Mouse (Mus musculus) neural tube, embryonic 11.5 days (tissue): ENCODE results near the gene Cdk14. TPM values are rescaled to one million over a fixed set of nuclear protein-coding genes. Genes with fewer than 3 reads are reported as not detected.

Experiments
- ATAC-seq: fragments of 200-750 bp; cut with Nextera tagmentation; 2 replicates; pipeline ENCODE4 v1.8.0; 2017; ENCODE audit warnings: moderate number of reproducible peaks, mild to moderate bottlenecking, moderate TSS enrichment, moderate library complexity; ENCODE audit not compliant: insufficient read depth, low FRiP score, low TSS enrichment
- DNase-seq: peaks from one replicate; pipeline ENCODE4 v3.0.0-alpha.2; 2015; ENCODE audit warnings: low spot score
- H3K27ac ChIP-seq: fragments of 300-500 bp; sonication (generic); 2 replicates; pipeline ENCODE4 v1.5.1; 2014; ENCODE audit warnings: low read depth, mild to moderate bottlenecking, low read length
- H3K27me3 ChIP-seq: fragments of 300-500 bp; sonication (generic); 2 replicates; pipeline ENCODE4 v1.6.1; 2014; ENCODE audit warnings: mild to moderate bottlenecking, low read length, mixed read lengths; ENCODE audit not compliant: control insufficient read depth, insufficient read depth
- H3K36me3 ChIP-seq: fragments of 300-500 bp; sonication (generic); 2 replicates; pipeline ENCODE4 v1.6.1; 2014; ENCODE audit warnings: mild to moderate bottlenecking, low read length, moderate library complexity, mixed read lengths; ENCODE audit not compliant: control insufficient read depth, insufficient read depth
- H3K4me1 ChIP-seq: fragments of 300-500 bp; sonication (generic); 2 replicates; pipeline ENCODE4 v1.6.1; 2014; ENCODE audit warnings: low read length, mixed read lengths; ENCODE audit not compliant: control insufficient read depth, insufficient read depth
- H3K4me2 ChIP-seq: fragments of 300-500 bp; sonication (generic); 2 replicates; pipeline ENCODE4 v1.6.1; 2014; ENCODE audit warnings: low read depth, mild to moderate bottlenecking, moderate library complexity
- H3K4me3 ChIP-seq: fragments of 300-500 bp; sonication (generic); 2 replicates; pipeline ENCODE4 v1.5.1; 2014; ENCODE audit warnings: low read depth, low read length
- H3K9ac ChIP-seq: fragments of 300-500 bp; sonication (generic); 2 replicates; pipeline ENCODE4 v1.6.1; 2014; ENCODE audit warnings: mild to moderate bottlenecking, low read length
- H3K9me3 ChIP-seq: fragments of 300-500 bp; sonication (generic); 2 replicates; pipeline ENCODE4 v1.6.1; 2016; ENCODE audit warnings: low read length; ENCODE audit not compliant: control insufficient read depth
- WGBS: fragments of 180-500 bp; shearing (Covaris S2); extraction: QIAGEN DNeasy Blood & Tissue Kit; methylation state at CpG from one replicate; pipeline ENCODE4 v1.1.7; 2014; 5-methylcytosine and 5-hydroxymethylcytosine counted together
- polyA plus RNA-seq: library from polyadenylated mRNA; unstranded; fragments of >200 nt; fragmentation: Nextera tagmentation; extraction: Ambion mirVana; gene quantifications from 2 replicates; pipeline ENCODE4 v1.2.1, GENCODE M21; 2014

Cdk14 gene
- polyA plus RNA-seq, 1 experiment from 2014 or later, result 29.5 TPM

- 90% methylated on average over 5 of the region's 5 CpGs for WGBS
- H3K4me3 ChIP-seq, result no peak overlapping the region
- H3K4me1 ChIP-seq, result no peaks in the 10 kb centered on the region
- no peak for ATAC-seq
- no peak for DNase-seq
- no peaks in the 10 kb centered on the region for H3K9me3 ChIP-seq
- H3K27ac ChIP-seq, result no peak overlapping the region
- H3K4me2 ChIP-seq, result no peak overlapping the region
- H3K27me3 ChIP-seq, result no peaks in the 10 kb centered on the region
- no peak overlapping the region for H3K9ac ChIP-seq
- H3K36me3 ChIP-seq, result no peaks in the 10 kb centered on the region
Measured at GRCm38 (mm10) chr5:5139855-5140254, 280.3 kb downstream of the Cdk14 start.

GRCm38 (mm10) chr5:5134905-5135511 lies 285.1 kb downstream of the Cdk14 start:
- 81% methylated on average over 13 of the region's 13 CpGs for WGBS
- Histone ChIP-seq H3K9ac (no peak overlapping the region), H3K27me3 (no peaks in the 10 kb centered on the region), H3K4me3 (no peak overlapping the region), H3K27ac (no peak overlapping the region), H3K4me2 (no peak overlapping the region), H3K9me3 (no peaks in the 10 kb centered on the region), H3K4me1 (no peaks in the 10 kb centered on the region), H3K36me3 (no peaks in the 10 kb centered on the region)
- ATAC-seq (no peak), DNase-seq (no peak)

DNA sequence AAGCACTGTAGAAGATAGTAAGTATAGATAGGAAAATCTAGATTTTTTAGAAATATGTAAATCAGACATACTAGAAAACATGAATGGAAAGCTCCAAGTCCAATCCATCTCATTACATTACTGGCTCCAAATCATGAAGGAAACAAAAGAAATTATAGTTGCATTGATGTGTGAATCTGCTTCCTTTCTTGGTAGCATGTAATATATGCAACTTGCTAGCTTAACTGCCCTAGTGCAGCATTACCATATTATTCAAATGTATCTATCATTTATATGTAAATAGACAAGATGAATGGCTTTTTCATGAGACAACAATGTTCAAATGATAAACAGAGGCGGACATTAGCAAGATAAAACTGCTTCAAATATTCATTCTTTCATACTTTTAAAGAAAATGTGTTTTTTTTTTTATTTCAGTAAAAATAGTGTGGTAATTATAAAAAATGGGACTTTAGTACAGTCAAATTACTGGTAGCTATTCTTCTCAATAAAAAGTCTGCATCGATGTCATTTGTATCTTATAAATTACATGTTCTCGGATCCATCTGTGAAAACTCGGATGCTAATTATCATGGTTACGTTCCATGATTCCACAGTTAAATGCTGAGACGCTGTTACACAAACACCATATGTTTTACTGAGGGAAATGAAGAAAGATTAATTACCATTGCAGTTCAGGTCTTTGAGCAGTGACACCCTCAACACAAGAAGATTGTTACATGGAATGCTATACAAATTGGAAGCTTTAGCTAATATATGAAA lies 285.8 kb downstream of the Cdk14 start:
- DNase-seq, result no peak
- Histone ChIP-seq H3K27me3 (no peaks in the 10 kb centered on the region), H3K9me3 (no peaks in the 10 kb centered on the region), H3K4me1 (no peaks in the 10 kb centered on the region), H3K36me3 (no peaks in the 10 kb centered on the region), H3K4me3 (no peak overlapping the region), H3K9ac (no peak overlapping the region), H3K27ac (no peak overlapping the region), H3K4me2 (no peak overlapping the region)
- ATAC-seq, result no peak
- 62% methylated on average over 6 of the region's 6 CpGs for WGBS

DNA sequence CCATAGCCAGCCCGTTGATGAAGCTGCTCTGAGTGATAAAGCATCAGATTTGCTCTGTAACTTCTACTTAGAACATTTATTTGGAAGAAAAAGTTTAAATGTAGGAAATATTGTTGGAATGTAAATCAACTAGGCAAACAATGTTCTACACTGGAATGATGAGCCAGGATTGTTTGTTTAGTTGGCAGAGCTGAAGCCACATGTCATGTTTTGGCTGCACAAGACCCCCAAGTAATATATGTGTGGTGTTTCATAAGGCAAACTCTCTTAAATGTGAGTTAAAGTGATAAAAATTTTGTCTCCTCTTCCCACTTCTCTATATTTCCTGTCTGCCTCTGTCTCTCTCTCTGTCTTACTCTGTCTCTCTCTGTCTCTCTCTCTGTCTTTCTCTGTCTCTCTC lies 291.3 kb downstream of the Cdk14 start:
- 94% methylated on average over 1 of the region's 1 CpGs for WGBS
- no peaks in the 10 kb centered on the region for H3K27me3 ChIP-seq
- no peak overlapping the region for H3K4me3 ChIP-seq
- H3K9ac ChIP-seq, result no peak overlapping the region
- no peak for ATAC-seq
- no peaks in the 10 kb centered on the region for H3K4me1 ChIP-seq
- H3K4me2 ChIP-seq, result no peak overlapping the region
- no peak overlapping the region for H3K27ac ChIP-seq
- DNase-seq, result no peak
- H3K9me3 ChIP-seq, result no peaks in the 10 kb centered on the region
- H3K36me3 ChIP-seq, result no peaks in the 10 kb centered on the region

DNA sequence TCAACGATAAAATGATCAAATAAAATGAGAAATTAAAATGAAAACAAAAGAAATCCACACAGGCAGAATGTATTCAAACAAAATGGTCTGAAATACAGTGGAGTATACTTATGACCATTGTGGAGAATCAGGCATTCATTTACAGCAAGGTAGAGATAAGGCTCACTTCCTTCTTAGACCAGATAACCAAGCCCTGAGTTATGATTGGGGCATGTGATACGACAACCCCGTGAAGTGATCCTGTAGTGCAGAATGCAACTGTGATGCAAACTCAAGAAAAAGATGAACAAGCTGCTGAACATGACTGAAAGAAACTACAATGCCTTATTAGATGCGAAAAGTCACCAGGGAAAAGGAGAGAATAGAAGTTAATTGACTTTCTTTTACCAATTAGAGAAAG lies 295.5 kb downstream of the Cdk14 start:
- no peak overlapping the region for H3K27ac ChIP-seq
- no peak overlapping the region for H3K4me2 ChIP-seq
- no peak overlapping the region for H3K4me3 ChIP-seq
- ATAC-seq, result no peak
- H3K9me3 ChIP-seq, result no peaks in the 10 kb centered on the region
- H3K36me3 ChIP-seq, result no peaks in the 10 kb centered on the region
- WGBS, result 91% methylated on average over 4 of the region's 4 CpGs
- no peak for DNase-seq
- H3K9ac ChIP-seq, result no peak overlapping the region
- no peaks in the 10 kb centered on the region for H3K4me1 ChIP-seq
- H3K27me3 ChIP-seq, result no peaks in the 10 kb centered on the region

DNA sequence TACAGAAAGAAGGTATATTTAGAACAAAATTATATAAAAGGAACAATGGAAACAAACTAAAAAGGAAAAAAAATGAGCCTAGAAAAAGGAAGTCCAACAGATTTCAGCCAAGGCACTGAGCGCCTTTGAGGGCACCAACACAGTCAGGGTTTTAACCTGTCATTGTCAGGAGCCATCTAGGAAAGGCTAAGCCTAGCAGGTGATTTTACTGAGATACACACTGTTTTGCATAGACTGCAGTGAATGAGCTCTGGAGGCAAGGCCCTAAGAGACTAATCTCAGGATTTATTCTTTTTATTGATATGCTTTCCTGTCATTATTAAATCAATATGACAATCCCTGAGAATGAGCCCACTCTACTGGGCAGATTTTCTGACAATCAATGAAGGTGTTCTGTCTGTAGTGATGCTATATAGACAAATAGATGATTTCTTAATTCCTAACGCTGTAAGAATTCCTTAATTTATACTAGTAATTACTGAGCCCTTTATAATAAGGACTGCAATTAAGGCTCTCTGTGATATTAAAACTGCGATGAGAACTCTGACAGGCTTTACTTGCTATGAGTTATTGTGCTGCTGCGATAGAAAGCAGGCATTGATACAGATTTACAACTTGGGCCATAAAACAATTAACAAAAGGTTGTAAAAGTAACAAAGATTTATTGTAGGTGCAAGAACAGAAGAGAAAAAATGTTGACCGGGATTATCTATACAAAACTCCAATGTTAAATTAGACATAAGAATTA lies 303.2 kb downstream of the Cdk14 start:
- no peaks in the 10 kb centered on the region for H3K27me3 ChIP-seq
- no peaks in the 10 kb centered on the region for H3K36me3 ChIP-seq
- no peak overlapping the region for H3K4me2 ChIP-seq
- H3K27ac ChIP-seq, result no peak overlapping the region
- WGBS, result 28% methylated on average over 5 of the region's 5 CpGs
- H3K4me3 ChIP-seq, result no peak overlapping the region
- no peaks in the 10 kb centered on the region for H3K4me1 ChIP-seq
- H3K9ac ChIP-seq, result no peak overlapping the region
- DNase-seq (no peak), ATAC-seq (no peak)
- no peaks in the 10 kb centered on the region for H3K9me3 ChIP-seq

DNA sequence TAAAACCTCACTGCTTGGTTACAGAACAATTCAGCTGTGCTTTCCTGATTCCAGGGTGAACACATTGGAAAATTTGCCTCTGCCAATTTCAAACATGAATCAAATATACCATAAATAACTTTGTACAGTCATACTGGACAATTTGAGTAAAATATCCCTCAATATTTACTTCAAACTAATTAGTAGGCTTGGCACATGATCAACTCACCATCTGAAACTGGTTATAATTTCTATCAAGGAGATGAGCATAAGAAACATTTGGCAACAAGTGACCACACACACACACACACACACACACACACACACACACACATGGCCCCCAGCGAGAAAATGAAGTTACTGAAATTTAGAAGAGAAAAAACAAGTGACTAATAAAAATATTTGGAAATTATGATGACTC lies 304.6 kb downstream of the Cdk14 start:
- Histone ChIP-seq H3K4me2 (no peak overlapping the region), H3K36me3 (no peaks in the 10 kb centered on the region), H3K9me3 (no peaks in the 10 kb centered on the region), H3K4me1 (no peaks in the 10 kb centered on the region), H3K4me3 (no peak overlapping the region), H3K9ac (no peak overlapping the region), H3K27ac (no peak overlapping the region), H3K27me3 (no peaks in the 10 kb centered on the region)
- DNase-seq (no peak), ATAC-seq (no peak)
- WGBS, result 78% methylated on average over 1 of the region's 1 CpGs

- WGBS, result 82% methylated on average over 3 of the region's 3 CpGs
Measured at GRCm38 (mm10) chr5:5109621-5110020, 310.5 kb downstream of the Cdk14 start.

More at GRCm38 (mm10) chr5:5109621-5110020, 310.5 kb downstream of the Cdk14 start:
- H3K9me3 ChIP-seq, result no peaks in the 10 kb centered on the region
- ATAC-seq (no peak), DNase-seq (no peak)
- no peak overlapping the region for H3K4me3 ChIP-seq
- no peaks in the 10 kb centered on the region for H3K36me3 ChIP-seq
- H3K4me1 ChIP-seq, result no peaks in the 10 kb centered on the region
- no peak overlapping the region for H3K27ac ChIP-seq
- H3K4me2 ChIP-seq, result no peak overlapping the region
- H3K9ac ChIP-seq, result no peak overlapping the region
- no peaks in the 10 kb centered on the region for H3K27me3 ChIP-seq
